Mouse (Mus musculus) myocyte (in vitro differentiated cells): ENCODE results near the gene Aff1.

Source experiments
- CEBPB ChIP-seq: IDR thresholded peaks from 2 replicates; pipeline ENCODE4 v1.6.1; 2011; ENCODE audit warnings: mild to moderate bottlenecking, moderate library complexity; ENCODE audit not compliant: poor library complexity, insufficient read depth, severe bottlenecking
- POLR2A ChIP-seq: IDR thresholded peaks from one replicate; pipeline ENCODE4 v1.6.1; 2011; ENCODE audit warnings: low read depth, mild to moderate bottlenecking, control low read depth, moderate library complexity; ENCODE audit not compliant: insufficient read length

DNA sequence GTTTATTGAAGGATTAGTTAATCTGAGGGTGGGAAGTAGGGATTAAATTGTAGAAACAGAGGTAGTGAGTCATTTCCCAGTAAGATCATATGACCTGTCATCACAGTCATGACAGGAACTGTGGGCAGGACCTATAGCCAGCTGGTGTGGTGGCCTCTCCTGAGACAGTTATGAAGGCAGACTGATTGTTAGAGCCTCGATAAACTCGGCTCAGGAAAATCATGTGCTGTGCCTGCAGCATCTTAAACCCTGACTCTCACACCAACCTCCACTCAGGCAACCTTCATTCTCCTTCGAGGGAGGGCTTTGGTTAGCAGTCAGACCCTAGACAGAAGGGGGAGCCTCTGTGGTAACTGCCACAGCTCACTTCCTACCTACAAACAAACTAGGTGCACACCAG lies 27.7 kb downstream of the Aff1 start:
- TF ChIP-seq CEBPB: no peak
- TF ChIP-seq POLR2A: no peak
